ENCODE assay signal across 21 mouse cellular contexts in the genomic region with DNA sequence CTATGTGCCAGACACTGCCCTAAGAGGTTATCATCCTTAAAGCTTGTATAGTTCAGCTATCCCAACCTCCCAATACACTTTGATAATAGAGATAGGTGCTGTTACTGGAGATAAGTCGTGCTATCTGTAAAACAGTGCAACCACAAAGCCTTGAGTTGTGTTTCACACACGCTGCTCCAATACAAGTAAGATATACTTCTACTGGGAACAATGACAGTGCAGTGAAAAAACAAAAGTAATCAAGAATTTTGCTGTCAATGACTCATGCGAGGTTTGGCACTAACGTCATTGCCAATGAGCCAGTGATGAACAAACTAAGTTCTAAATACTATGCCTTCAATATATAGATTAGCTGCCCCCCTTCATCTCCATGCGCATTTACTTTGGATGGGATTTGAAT. TPM values are rescaled to one million over a fixed set of nuclear protein-coding genes. Genes with fewer than 3 reads are reported as not detected.
"Had no signal": no experiment of that assay in that cellular context is flagged by ENCODE, and none has a peak within 500 bp of the region (broad histone marks: within the 10 kb centered on the region; RNA-seq: fewer than 3 reads in every experiment).

No protein-coding gene starts in this region.

- H3K27ac ChIP-seq: layer of hippocampus, adult 2 months; limb, embryonic 13.5 days; liver, embryonic 14.5 days; neural tube, embryonic 15.5 days had no signal

- DNase-seq: kidney, postnatal 10 days; kidney, postnatal 4 days; left cerebral cortex, postnatal 4 days; lung, adult 18-20 months; midbrain, embryonic 14.5 days; right cerebral cortex, adult 18-20 months; right cerebral cortex, postnatal 25 days; thymus, postnatal 36 days had no signal

- H3K9me3 ChIP-seq: limb, embryonic 13.5 days; neural tube, embryonic 15.5 days had no signal

- H3K27me3 ChIP-seq: limb, embryonic 13.5 days; neural tube, embryonic 15.5 days had no signal

- H3K9ac ChIP-seq: limb, embryonic 13.5 days; liver, embryonic 14.5 days; neural tube, embryonic 15.5 days had no signal

- H3K36me3 ChIP-seq: neural tube, embryonic 15.5 days had no signal

- H3K4me3 ChIP-seq: layer of hippocampus, adult 2 months; limb, embryonic 13.5 days; myocyte; neural tube, embryonic 15.5 days had no signal

- H3K4me2 ChIP-seq: limb, embryonic 13.5 days; neural tube, embryonic 15.5 days had no signal

RNA-seq across cellular contexts. Expression of a gene that starts 10.3 kb away (rescaled TPM):
- total RNA-seq: left cerebral cortex, adult 18-20 months; left cerebral cortex, postnatal 10 days; liver, adult 2 months; megakaryocyte-erythroid progenitor cell, adult 5-6 weeks had no signal
- polyA plus RNA-seq: liver, adult 2 months; neural tube, embryonic 11.5 days; small intestine, adult 2 months had no signal

RNA-seq across cellular contexts. Expression of a gene that starts 42.6 kb away (rescaled TPM):
- total RNA-seq: layer of hippocampus, adult 2 months; layer of hippocampus, postnatal 14 days; left cerebral cortex, adult 18-20 months; left cerebral cortex, postnatal 10 days; left cerebral cortex, postnatal 4 days; liver, adult 2 months; megakaryocyte-erythroid progenitor cell, adult 5-6 weeks had no signal
- polyA plus RNA-seq: liver, adult 2 months; liver, embryonic 14.5 days; midbrain, embryonic 14.5 days; myocyte; neural tube, embryonic 11.5 days; neural tube, embryonic 15.5 days; small intestine, adult 2 months; thymus, postnatal 0 days had no signal
